Mouse (Mus musculus): Measurements from ENCODE around the gene Gm20517.

- TF ChIP-seq CTCF (IDR thresholded peaks at IDR 0.05; ENCODE audit: insufficient read depth, low read length), result no peak
- TF ChIP-seq POLR2A (IDR thresholded peaks at IDR 0.05; ENCODE audit: borderline replicate concordance, extremely low read depth, low read depth, low read length), result no peak
These were observed 48.5 kb upstream of the Gm20517 start for GRCm38 (mm10) chr17:47562875-47563274.
